Mouse (Mus musculus): ENCODE data around the gene Polr2l.

The Polr2l gene

DNA sequence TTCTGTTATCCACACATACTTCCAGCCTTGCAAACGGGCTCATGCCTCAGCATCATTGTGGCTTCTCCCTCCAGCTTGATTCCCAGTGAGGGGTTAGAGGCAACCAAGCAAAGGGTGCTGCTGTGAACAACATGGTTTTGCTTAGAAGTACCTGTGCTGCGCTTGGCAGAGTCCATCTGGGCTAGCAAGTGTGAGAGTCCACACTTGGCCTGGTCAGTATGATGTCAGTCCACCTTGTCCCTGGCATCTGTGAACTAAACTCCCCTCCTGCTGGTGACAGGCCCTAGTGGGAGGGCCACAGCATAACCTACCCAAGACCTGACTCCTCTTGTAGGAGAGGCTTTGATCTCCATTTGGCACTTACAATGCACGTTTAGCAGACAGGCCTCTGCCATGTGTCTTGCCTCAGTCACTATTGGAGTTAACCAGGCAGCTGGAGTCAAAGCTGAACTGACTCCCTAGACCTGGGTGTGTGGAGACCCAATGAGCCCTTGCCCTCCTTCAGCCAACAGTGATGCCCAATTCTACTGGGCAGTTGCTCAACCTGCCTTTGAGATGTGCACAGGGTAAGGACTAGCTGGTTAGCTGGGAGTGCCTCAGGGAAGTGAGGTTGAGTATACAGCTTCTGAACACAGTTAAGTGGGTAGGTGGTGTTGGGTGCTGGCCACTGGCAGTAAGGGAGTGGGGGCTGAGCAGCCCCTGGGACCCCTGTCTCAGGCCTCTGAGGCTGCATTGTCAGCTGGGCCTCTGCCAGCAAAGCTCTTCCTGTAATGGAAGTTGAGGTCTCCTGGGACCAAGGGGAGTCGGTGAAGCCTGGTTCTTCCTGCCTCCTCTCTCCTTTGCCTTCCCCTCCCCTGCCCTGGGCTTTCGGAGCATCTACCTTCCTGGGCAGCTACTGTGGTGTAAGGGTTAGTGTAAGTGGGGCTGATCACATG is 9.5 kb upstream of the Polr2l start:
- no peak for DNase-seq (ENCODE audit: low read depth)

GRCm38 (mm10) chr7:141483114-141483653 is 8.3 kb upstream of the Polr2l start:
- DNase-seq (ENCODE audit: low read depth): no peak

- DNase-seq (ENCODE audit: low read depth): no peak
Measured at GRCm38 (mm10) chr7:141482531-141483024, 7.6 kb upstream of the Polr2l start.

DNA sequence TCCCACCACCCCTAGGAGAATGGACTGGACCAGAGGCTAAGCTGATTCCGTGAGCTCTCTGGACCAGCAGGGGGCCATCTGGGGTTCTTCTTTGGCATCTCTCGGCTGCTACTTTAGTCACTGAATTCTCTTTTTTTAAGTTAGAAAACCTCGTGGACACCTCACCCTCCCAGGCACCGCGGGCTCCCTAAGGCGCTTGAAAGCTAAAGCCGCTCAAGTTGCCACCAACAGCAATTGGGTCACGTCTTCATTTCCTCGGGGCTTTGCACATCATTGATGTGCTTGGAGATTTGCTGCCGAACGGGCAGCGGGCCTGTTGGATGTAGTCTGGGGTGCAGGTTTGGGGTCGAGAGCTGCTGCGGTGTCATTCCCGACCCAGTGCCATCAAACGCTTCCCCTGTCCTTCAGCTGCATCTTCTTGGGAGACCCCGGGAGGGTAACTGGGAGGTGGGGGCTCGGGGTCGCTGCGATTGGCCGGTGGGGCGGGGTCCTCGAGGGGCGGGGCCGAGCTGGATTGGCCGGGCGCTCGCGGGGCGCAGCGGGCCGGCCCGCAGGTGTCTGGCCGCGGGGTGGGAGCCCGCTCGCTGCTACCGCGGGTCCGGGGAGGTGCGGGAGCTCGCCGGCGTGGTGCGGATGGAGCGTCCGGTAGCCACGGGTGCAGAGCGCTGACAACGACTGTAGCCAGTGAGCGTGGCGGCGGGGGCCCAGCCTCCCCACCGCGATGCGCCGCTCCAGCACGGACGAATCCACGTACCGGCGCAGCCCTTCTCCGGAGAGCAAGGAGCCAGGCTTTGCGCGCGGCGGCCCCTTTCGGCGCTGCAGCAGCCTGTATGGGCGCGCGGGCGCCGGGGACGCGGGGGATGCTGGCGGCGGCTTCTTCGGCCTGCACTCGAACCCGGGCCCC is 6.8 kb upstream of the Polr2l start:
- no peak for DNase-seq (ENCODE audit: low read depth)

DNA sequence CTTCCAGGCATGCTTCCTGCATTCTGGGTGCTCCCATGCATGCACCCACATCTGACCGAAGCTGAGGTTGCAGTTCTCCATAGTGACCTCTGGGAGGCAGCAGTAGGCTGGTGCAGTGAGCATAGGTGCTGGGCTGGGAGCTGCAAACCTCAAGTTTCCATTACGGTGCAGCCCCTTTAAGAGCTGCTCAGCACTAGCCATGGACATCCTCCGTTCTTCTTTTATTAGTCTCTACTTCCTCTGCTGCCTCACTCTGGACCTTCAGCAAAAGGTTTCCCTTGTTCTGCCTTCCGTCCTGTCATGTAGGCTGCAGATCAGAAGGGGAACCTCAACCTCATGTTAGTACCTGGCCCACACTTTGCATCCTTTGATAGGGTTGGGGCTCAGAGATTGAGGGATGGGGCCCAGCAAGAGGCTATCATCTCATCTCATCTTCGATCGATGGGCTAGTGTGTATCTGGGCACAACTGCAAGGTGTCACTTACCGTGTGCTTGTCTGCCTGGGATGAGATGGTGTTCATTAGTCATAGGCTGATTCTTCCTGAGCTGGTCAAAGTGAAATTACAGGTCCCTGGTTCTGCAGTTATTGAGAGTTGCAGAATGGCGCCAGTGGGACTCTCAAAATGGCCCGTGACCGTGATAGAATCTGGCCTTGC is 6.0 kb upstream of the Polr2l start:
- DNase-seq (ENCODE audit: low read depth): peak; percentile 76

DNA sequence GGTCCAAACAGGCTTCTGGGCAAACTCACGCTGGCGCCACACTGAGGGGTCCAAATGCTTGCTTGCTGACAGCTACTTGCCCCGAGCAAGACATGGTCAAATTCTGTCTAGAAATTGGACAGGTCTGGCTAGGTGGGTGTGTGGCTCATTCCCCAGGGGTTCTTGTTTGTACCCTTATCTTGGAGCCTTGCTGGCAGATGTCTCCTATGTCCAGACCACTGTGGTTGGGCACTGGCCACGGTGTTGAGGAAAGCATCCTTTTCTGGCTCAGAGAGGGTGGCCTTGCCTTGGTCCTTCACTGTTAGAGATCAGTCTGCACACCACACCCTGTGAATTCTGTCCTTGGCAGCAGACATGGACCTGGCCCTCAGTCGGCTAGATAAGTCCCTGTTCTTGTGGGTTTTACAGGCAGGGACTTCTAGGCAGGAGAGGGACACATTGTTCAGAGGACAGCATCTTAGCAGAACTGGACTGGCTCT is 3.4 kb upstream of the Polr2l start:
- DNase-seq (ENCODE audit: low read depth): no peak

DNA sequence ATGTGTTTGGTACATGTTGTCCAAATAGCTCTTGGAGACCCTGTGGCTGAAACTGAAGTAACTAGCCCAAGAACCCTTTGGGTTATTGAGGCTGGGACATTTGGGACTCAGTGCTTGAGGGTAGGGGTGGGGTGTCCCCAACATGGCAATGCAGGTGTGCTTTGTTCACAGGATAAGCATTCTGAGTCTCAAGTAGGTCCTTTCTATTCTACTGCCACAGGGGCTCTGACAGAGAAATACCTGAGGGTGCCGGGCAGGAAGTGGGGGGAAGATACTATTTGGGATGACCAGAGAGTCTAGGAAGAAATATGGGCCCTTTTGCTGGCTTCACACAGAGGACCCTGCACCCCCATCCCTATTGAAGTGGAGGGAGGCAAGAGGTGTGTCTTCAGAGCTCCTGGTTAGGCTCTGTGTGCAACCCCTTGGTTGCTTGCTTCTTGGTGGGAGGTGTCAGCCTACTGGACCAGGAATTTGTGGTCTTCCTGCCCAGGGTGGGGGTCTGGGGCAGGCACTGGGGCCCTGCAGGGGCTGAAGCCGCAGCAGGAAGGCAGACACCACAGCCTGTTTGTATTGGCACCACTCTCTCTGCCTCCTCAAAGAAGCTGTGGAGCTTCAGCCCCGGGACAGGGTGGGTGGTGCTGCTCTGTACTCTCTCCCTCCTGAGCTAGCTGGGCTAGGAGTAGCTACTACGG is 2.8 kb upstream of the Polr2l start:
- DNase-seq (ENCODE audit: low read depth): no peak

DNA sequence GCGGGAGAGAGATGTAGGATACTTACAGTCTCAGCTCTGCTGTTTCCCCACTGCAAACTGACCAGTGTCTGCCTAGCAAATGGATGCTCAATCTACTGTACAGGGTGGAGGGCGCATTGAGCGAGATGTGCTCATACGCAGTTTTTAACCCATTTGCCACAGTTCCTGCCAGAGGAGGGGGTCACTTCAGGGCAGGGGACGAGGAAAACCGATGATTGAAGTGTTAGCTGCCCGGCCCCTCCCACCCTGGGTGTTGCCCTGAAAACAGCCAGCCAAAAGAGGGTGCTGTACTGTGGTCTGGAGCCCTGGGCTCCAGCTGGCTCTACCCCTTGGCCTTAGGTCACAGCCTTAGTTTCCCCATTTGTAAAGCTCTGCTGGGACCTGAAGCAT is 2.0 kb upstream of the Polr2l start:
- DNase-seq (ENCODE audit: low read depth): no peak

- no peak for DNase-seq (ENCODE audit: low read depth)
Measured at GRCm38 (mm10) chr7:141476226-141476980, 1.5 kb upstream of the Polr2l start.

DNA sequence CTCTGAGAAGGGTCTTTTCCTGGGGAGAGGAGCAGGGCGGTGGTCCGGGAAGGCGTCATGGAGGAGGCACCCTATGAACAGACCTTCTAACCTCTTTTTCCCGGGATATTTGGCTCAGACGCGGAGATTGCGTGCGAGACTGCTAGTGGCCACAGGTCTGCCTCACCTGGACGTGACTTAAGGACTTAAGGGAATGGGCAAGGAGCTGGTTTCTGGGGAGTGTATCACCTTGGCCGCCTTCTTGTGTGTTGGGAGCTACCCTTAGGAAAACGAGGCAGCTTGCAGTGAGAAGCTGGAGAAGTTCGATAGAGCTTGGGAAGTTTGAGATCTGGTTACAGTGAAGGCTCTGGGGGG is 850 bp upstream of the Polr2l start:
- DNase-seq (ENCODE audit: low read depth): no peak

DNA sequence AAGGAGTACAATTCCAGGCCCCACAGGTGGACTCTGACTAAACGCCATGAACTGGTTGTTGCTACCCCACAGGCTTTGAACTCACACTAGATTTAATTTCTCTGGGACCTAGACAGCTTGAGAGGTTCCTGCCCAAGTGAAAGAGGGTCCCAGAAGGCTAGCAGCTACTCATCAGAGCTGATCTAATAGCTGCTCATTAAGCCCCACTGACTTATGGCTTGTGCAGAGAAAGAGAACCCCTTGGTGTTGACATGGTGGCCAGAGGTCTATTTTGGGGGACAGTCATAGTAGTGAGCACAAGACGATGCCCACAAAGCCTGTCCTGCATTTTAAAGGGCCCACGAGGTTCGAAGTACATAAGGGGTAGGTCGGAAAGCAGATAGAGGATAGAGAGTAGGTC is 772 bp downstream of the Polr2l start:
- no peak for DNase-seq (ENCODE audit: low read depth)

- DNase-seq (ENCODE audit: low read depth): no peak
Measured at GRCm38 (mm10) chr7:141472763-141473162, 2.2 kb downstream of the Polr2l start.

GRCm38 (mm10) chr7:141472226-141472625 is 2.7 kb downstream of the Polr2l start:
- DNase-seq (ENCODE audit: low read depth): no peak

DNA sequence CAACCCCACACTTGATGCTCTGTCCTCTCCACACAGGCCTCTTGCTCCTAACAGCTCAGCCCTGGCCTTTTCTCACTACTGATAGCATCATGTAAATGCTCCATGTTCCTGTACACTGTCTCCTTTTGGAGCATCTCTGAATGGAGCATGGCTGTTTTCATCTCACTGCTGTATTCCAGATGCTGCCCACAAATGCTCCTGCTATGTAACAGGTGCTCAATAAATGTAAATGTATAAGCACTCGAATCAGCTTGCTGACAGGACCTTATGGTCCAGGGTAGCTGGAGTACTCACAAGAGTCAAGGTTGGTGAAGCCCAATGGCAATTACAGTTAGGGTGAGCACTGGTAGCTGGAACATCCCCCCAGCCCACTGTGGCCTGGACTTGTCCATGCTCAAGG is 3.7 kb downstream of the Polr2l start:
- no peak for DNase-seq (ENCODE audit: low read depth)

- DNase-seq (ENCODE audit: low read depth): no peak
Measured at GRCm38 (mm10) chr7:141470637-141470944, 4.3 kb downstream of the Polr2l start.

DNA sequence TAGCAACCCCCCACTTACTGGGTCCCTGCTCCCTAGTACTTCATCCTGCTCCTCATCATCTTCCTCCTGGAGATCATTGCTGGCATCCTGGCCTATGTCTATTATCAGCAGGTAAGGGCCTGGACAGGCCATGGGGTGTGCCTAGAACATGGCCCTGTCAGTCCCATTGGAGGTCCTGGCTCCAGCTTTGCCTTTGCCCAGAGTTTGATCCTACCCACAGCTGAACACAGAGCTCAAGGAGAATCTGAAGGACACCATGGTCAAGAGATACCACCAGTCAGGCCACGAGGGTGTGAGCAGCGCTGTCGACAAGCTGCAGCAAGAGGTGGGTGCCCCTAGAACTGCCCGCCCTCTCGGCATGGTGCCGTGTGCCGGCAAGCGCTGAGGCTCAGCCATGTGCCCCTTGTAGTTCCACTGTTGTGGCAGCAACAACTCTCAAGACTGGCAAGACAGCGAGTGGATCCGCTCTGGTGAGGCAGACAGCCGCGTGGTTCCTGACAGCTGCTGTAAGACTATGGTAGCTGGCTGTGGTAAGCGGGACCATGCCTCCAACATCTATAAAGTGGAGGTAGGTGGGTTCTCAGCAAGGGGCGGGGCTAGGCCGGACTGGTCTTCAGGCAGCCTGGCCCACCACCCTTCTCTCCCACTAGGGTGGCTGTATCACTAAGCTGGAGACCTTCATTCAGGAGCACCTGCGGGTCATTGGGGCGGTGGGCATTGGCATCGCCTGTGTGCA is 4.9 kb downstream of the Polr2l start:
- no peak for DNase-seq (ENCODE audit: low read depth)

DNA sequence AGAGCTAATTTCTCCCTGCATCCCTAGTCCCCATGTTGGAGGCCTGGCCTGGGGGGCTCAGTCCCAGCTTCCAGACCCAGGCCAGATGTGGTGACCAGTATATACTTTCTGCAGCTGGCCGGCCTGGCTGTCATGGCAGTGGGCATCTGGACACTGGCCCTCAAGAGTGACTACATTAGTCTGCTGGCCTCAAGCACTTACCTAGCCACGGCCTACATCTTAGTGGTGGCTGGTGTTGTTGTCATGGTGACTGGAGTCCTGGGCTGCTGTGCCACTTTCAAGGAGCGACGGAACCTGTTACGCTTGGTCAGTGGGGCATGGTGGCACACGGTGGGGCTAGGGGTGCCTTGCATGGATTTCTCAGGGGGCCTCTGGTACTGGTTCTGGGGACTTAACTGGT is 5.6 kb downstream of the Polr2l start:
- no peak for DNase-seq (ENCODE audit: low read depth)

DNA sequence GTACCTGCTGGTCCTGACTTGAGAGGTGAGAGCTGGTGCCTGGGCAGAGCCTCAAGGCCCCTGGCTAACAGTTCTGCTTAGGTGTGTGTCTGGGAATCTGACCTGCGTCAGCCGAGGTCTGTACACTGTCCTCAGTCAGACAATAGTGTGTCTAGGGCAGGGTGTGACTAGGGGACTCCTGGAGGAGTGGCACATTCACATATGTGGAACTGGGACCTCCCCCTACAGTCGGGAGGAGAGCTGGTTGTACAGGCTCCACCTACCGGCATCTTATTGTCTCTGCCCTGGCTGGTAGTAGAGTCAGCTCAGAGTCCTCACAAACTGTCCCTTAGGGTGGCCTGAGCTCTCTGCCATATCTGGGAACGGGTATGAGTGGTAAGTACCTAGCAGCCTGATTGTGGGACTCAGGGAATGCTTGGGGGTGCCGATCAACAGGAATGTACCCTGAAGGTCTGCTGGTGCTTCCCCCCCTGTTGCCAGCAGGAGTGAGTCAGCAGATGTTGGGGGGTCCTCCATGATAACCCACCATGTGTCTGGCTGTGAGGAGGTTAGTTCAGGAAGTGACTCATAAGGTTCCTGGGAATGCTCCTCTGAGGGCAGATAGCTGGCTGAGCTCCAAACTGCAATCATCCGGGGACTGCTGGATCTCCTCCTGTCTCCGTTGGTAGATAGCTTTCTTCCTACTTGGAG is 6.3 kb downstream of the Polr2l start:
- peak; percentile 73 for DNase-seq (ENCODE audit: low read depth)

DNA sequence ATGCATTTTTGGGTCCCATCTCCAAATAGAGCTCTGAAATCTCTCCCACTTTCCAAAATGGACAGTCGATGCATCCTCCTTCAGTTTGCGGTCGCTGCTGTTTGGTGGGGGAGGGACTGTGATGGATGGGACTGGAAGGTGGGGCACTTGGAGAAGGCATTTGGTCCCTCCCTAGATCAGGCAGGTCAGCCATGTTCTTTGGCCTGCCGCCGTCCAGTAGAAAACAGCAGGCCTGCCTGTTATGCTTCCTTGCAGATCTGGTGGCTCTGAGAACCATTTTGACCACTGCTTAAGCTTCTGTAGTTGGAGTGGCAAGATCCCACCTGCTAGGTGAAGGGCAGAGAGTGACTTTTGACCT is 6.8 kb downstream of the Polr2l start:
- no peak for DNase-seq (ENCODE audit: low read depth)
